Comparison of ENCODE assay signal across 26 mouse cellular contexts in the genomic region with DNA sequence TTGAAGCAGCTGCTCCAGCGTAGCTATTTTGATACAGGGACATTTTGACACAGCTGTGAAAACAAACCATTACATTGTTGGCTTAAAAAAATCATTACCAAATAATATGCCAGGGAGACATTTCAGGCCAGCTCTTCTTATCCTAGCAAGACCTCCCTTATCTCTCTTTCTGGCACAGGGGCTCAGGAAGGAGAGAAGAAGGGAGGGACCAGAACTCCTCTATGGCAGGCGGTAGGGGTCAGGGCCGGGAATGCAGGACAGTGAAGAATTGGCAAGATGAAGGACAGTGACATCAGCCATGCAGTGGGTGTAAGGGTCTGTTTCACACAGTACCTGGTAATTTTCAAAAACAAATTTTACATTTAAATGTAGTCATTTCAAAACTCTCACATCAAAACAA.
A peak's percentile ranks its signal among the peaks of the same experiment; 100 is the strongest.
DNase-seq lines count a peak whose midpoint lies in the region; ATAC-seq lines count a peak whose summit lies in the region.
"Had no signal": no experiment of that assay in that cellular context is flagged by ENCODE, and none has a peak within 500 bp of the region (broad histone marks: within the 10 kb centered on the region; RNA-seq: fewer than 3 reads in every experiment).

No protein-coding gene starts in this region.

- peaks cover 10% of the 10 kb centered on the region for H3K4me1 ChIP-seq in heart, embryonic 11.5 days (ENCODE audit: control insufficient read depth, insufficient read depth, low read length)
- H3K4me1 ChIP-seq: forebrain, embryonic 10.5 days; forebrain, embryonic 13.5 days had no signal

- no peak for ATAC-seq in heart, embryonic 11.5 days (replicated peaks; ENCODE audit: insufficient number of reproducible peaks, low FRiP score, low TSS enrichment)
- ATAC-seq in megakaryocyte progenitor cell, adult 5-6 weeks (replicated peaks; ENCODE audit: poor library complexity) = no peak
- ATAC-seq: forebrain, embryonic 13.5 days; forebrain, embryonic 16.5 days; hindbrain, postnatal 0 days; inflammation-experienced regulatory T-cells, adult 6 months; intestine, postnatal 0 days; Patski had no signal

- no peak overlapping the region for H3K9ac ChIP-seq in heart, embryonic 11.5 days (ENCODE audit: low read depth, low read length)
- H3K9ac ChIP-seq: forebrain, embryonic 13.5 days; hindbrain, embryonic 14.5 days had no signal

- H3K4me2 ChIP-seq in heart, embryonic 11.5 days = no peak overlapping the region
- H3K4me2 ChIP-seq: forebrain, embryonic 13.5 days; hindbrain, embryonic 14.5 days had no signal

- H3K27me3 ChIP-seq in heart, embryonic 11.5 days (ENCODE audit: control insufficient read depth, insufficient read depth, low read length) = no peaks in the 10 kb centered on the region
- H3K27me3 ChIP-seq: CH12.LX; forebrain, embryonic 13.5 days; Patski had no signal

- 24% methylated on average over 3 of the region's 3 CpGs for WGBS in heart, embryonic 11.5 days (ENCODE audit: insufficient replicate concordance)

- peak; percentile 37 to 54 for DNase-seq in heart, adult 18-20 months
- DNase-seq in heart, adult 9 months (ENCODE audit: low spot score in 2 of 2) = peak; percentile 34 to 50
- DNase-seq in heart, postnatal 14 days = peak; percentile 17 to 26
- peak; percentile 45 for DNase-seq in testis, postnatal 10 days (ENCODE audit: low spot score)
- no peak for DNase-seq in urinary bladder, postnatal 36 days (ENCODE audit: low spot score in 2 of 2)
- DNase-seq: adrenal gland, postnatal 10 days; adrenal gland, postnatal 36 days; B cell, adult 2 months; cerebellum, adult 18-20 months; cerebellum, adult 9-10 months; cerebellum, postnatal 14 days; gastrocnemius, adult 2 months; gastrocnemius, postnatal 14 days; kidney, adult 2 months had no signal

- no peak overlapping the region for H3K27ac ChIP-seq in heart, embryonic 11.5 days (ENCODE audit: low read depth, low read length)
- H3K27ac ChIP-seq: forebrain, embryonic 10.5 days; forebrain, embryonic 13.5 days; gastrocnemius, adult 2 months; hindbrain, embryonic 14.5 days; hindbrain, postnatal 0 days had no signal

- H3K4me3 ChIP-seq in heart, embryonic 11.5 days (ENCODE audit: low read depth, low read length) = no peak overlapping the region
- H3K4me3 ChIP-seq: forebrain, embryonic 10.5 days; forebrain, embryonic 13.5 days; gastrocnemius, adult 2 months had no signal

- H3K9me3 ChIP-seq in heart, embryonic 11.5 days (replicated peaks; ENCODE audit: control insufficient read depth, low read length) = no peaks in the 10 kb centered on the region
- H3K9me3 ChIP-seq: forebrain, embryonic 10.5 days; forebrain, embryonic 13.5 days had no signal

- no peaks in the 10 kb centered on the region for H3K36me3 ChIP-seq in heart, embryonic 11.5 days (ENCODE audit: control insufficient read depth, insufficient read depth, low read length)
- H3K36me3 ChIP-seq: forebrain, embryonic 10.5 days; G1E had no signal

- intact Hi-C loops in heart, postnatal 14 days (cut with DNase I) = no loop called here

Comparison
In these comparisons a context has a peak if more than half of its experiments do, and no peak if none do; other contexts are left out.
1. DNase-seq: peak in heart, adult 18-20 months (2 of 2), heart, adult 9 months (2 of 2), heart, postnatal 14 days (2 of 2) and testis, postnatal 10 days (single experiment); none in urinary bladder, postnatal 36 days (0 of 2).